Mouse (Mus musculus): ENCODE results near the gene Scrn2.

GRCm38 (mm10) chr11:96992722-96993311, 36.9 kb upstream of the Scrn2 start:
- TF ChIP-seq MAFK (IDR thresholded peaks at IDR 0.05; ENCODE audit: insufficient read depth, low read depth, low read length) (no peak), ZNF384 (IDR thresholded peaks at IDR 0.05; ENCODE audit: low read depth, low read length) (no peak), CHD2 (IDR thresholded peaks at IDR 0.05; ENCODE audit: low read depth, low read length) (no peak)

Measured in ES-E14 (cell line).